Mouse (Mus musculus) kidney, postnatal 0 days (tissue): Measurements from ENCODE around the gene Kcnt2. TPM values are rescaled to one million over a fixed set of nuclear protein-coding genes. Genes with fewer than 3 reads are reported as not detected.

Experiments used
- ATAC-seq: fragments of 200-750 bp; cut with Nextera tagmentation; replicated peaks from 2 replicates; pipeline ENCODE4 v1.8.0; 2017; ENCODE audit warnings: low read depth, moderate number of reproducible peaks, moderate TSS enrichment, moderate library complexity; ENCODE audit not compliant: low FRiP score
- DNase-seq: peaks from one replicate; pipeline ENCODE4 v3.0.0-alpha.2; 2016; ENCODE audit warnings: low spot score
- H3K27ac ChIP-seq: fragments of 300-500 bp; sonication (generic); 2 replicates; pipeline ENCODE4 v1.5.1; 2014; ENCODE audit warnings: mild to moderate bottlenecking
- H3K27me3 ChIP-seq: fragments of 300-500 bp; sonication (generic); 2 replicates; pipeline ENCODE4 v1.6.1; 2014; ENCODE audit warnings: low read length, mixed read lengths; ENCODE audit not compliant: insufficient read depth
- H3K36me3 ChIP-seq: fragments of 300-500 bp; sonication (generic); 2 replicates; pipeline ENCODE4 v1.6.1; 2014; ENCODE audit warnings: low read length, mixed read lengths; ENCODE audit not compliant: insufficient read depth
- H3K4me1 ChIP-seq: fragments of 300-500 bp; sonication (generic); replicated peaks from 2 replicates; pipeline ENCODE4 v1.6.1; 2014; ENCODE audit warnings: antibody characterized with exemption, low read length, mixed read lengths; ENCODE audit not compliant: insufficient read depth
- H3K4me2 ChIP-seq: fragments of 300-500 bp; sonication (generic); 2 replicates; pipeline ENCODE4 v1.6.1; 2014; ENCODE audit warnings: mild to moderate bottlenecking, low read length, moderate library complexity, mixed read lengths
- H3K4me3 ChIP-seq: fragments of 300-500 bp; sonication (generic); replicated peaks from 2 replicates; pipeline ENCODE4 v1.5.1; 2014; ENCODE audit warnings: low read depth, low read length
- H3K9ac ChIP-seq: fragments of 300-500 bp; sonication (generic); 2 replicates; pipeline ENCODE4 v1.6.1; 2014; ENCODE audit warnings: low read depth, low read length
- H3K9me3 ChIP-seq: fragments of 300-500 bp; sonication (generic); replicated peaks from 2 replicates; pipeline ENCODE4 v1.6.1; 2016; ENCODE audit warnings: low read length, inconsistent platforms, mixed read lengths
- CTCF ChIP-seq: IDR thresholded peaks from 2 replicates; pipeline ENCODE4 v1.5.1; 2016; ENCODE audit warnings: antibody characterized with exemption, low read depth, mild to moderate bottlenecking, moderate library complexity
- WGBS: fragments of 180-500 bp; shearing (Covaris S2); extraction: QIAGEN DNeasy Blood & Tissue Kit; methylation state at CpG from one replicate; pipeline ENCODE4 v1.1.7; 2014; 5-methylcytosine and 5-hydroxymethylcytosine counted together
- polyA plus RNA-seq: library from polyadenylated mRNA; unstranded; fragments of >200 nt; fragmentation: Nextera tagmentation; extraction: Ambion mirVana; gene quantifications from 2 replicates; pipeline ENCODE4 v1.2.1, GENCODE M21; 2015

The Kcnt2 gene
- polyA plus RNA-seq, 1 experiment from 2014 or later = 2.3 TPM

GRCm38 (mm10) chr1:140434791-140435190 lies 188.8 kb downstream of the Kcnt2 start:
- no peaks in the 10 kb centered on the region for H3K4me1 ChIP-seq
- no peak overlapping the region for H3K9ac ChIP-seq
- no peaks in the 10 kb centered on the region for H3K36me3 ChIP-seq
- H3K4me2 ChIP-seq = no peak overlapping the region
- WGBS = 85% methylated on average over 2 of the region's 2 CpGs
- no peak for TF ChIP-seq CTCF
- H3K4me3 ChIP-seq = no peak overlapping the region
- no peaks in the 10 kb centered on the region for H3K9me3 ChIP-seq
- H3K27ac ChIP-seq = no peak overlapping the region
- no peak for ATAC-seq
- no peak for DNase-seq
- H3K27me3 ChIP-seq = no peaks in the 10 kb centered on the region

GRCm38 (mm10) chr1:140438176-140438575 lies 192.2 kb downstream of the Kcnt2 start:
- Histone ChIP-seq H3K27ac (no peak overlapping the region), H3K4me2 (no peak overlapping the region), H3K9ac (no peak overlapping the region), H3K4me1 (no peaks in the 10 kb centered on the region), H3K36me3 (no peaks in the 10 kb centered on the region), H3K4me3 (no peak overlapping the region), H3K27me3 (no peaks in the 10 kb centered on the region), H3K9me3 (no peaks in the 10 kb centered on the region)
- ATAC-seq = no peak
- DNase-seq = no peak
- no peak for TF ChIP-seq CTCF
- WGBS = 62% methylated on average over 5 of the region's 5 CpGs

GRCm38 (mm10) chr1:140443904-140444303 lies 197.9 kb downstream of the Kcnt2 start:
- TF ChIP-seq CTCF = no peak
- H3K27me3 ChIP-seq = no peaks in the 10 kb centered on the region
- no peaks in the 10 kb centered on the region for H3K9me3 ChIP-seq
- 68% methylated on average over 1 of the region's 1 CpGs for WGBS
- H3K36me3 ChIP-seq = no peaks in the 10 kb centered on the region
- no peak overlapping the region for H3K9ac ChIP-seq
- ATAC-seq = no peak
- H3K27ac ChIP-seq = no peak overlapping the region
- no peak overlapping the region for H3K4me3 ChIP-seq
- no peak overlapping the region for H3K4me2 ChIP-seq
- no peaks in the 10 kb centered on the region for H3K4me1 ChIP-seq
- no peak for DNase-seq

GRCm38 (mm10) chr1:140444394-140444793 lies 198.4 kb downstream of the Kcnt2 start:
- Histone ChIP-seq H3K9ac (no peak overlapping the region), H3K4me3 (no peak overlapping the region), H3K4me1 (no peaks in the 10 kb centered on the region), H3K4me2 (no peak overlapping the region), H3K36me3 (no peaks in the 10 kb centered on the region), H3K9me3 (no peaks in the 10 kb centered on the region), H3K27me3 (no peaks in the 10 kb centered on the region), H3K27ac (no peak overlapping the region)
- ATAC-seq (no peak), DNase-seq (no peak)
- no peak for TF ChIP-seq CTCF
- WGBS = 78% methylated on average over 5 of the region's 5 CpGs

GRCm38 (mm10) chr1:140451461-140451860 lies 205.5 kb downstream of the Kcnt2 start:
- ATAC-seq (peak; percentile 13; the same call in 1 of the 2 replicates), DNase-seq (no peak)
- Histone ChIP-seq H3K4me1 (no peaks in the 10 kb centered on the region), H3K9ac (no peak overlapping the region), H3K27ac (no peak overlapping the region), H3K4me3 (no peak overlapping the region), H3K9me3 (no peaks in the 10 kb centered on the region), H3K4me2 (no peak overlapping the region), H3K36me3 (no peaks in the 10 kb centered on the region), H3K27me3 (no peaks in the 10 kb centered on the region)
- WGBS = 60% methylated on average over 3 of the region's 3 CpGs
- no peak for TF ChIP-seq CTCF

- Histone ChIP-seq H3K27ac (no peak overlapping the region), H3K9me3 (no peaks in the 10 kb centered on the region), H3K9ac (no peak overlapping the region), H3K4me3 (no peak overlapping the region), H3K4me2 (no peak overlapping the region), H3K4me1 (no peaks in the 10 kb centered on the region), H3K36me3 (no peaks in the 10 kb centered on the region), H3K27me3 (no peaks in the 10 kb centered on the region)
- ATAC-seq (peak; percentile 59; the same call in 1 of the 2 replicates), DNase-seq (peak; percentile 89)
- TF ChIP-seq CTCF = no peak
- 56% methylated on average over 1 of the region's 1 CpGs for whole genome bisulfite sequencing
Measured at GRCm38 (mm10) chr1:140451924-140452323, 206.0 kb downstream of the Kcnt2 start.

- ATAC-seq = no peak
- no peak overlapping the region for H3K9ac ChIP-seq
- no peak for TF ChIP-seq CTCF
Measured at GRCm38 (mm10) chr1:140455903-140456302, 209.9 kb downstream of the Kcnt2 start.

More at GRCm38 (mm10) chr1:140455903-140456302, 209.9 kb downstream of the Kcnt2 start:
- H3K27ac ChIP-seq = no peak overlapping the region
- H3K36me3 ChIP-seq = no peaks in the 10 kb centered on the region
- no peak overlapping the region for H3K4me3 ChIP-seq
- H3K27me3 ChIP-seq = no peaks in the 10 kb centered on the region
- H3K4me1 ChIP-seq = no peaks in the 10 kb centered on the region
- peak; percentile 67 for DNase-seq
- no peak overlapping the region for H3K4me2 ChIP-seq
- no peaks in the 10 kb centered on the region for H3K9me3 ChIP-seq
- WGBS = 14% methylated on average over 2 of the region's 2 CpGs
